Mouse (Mus musculus) heart, postnatal 14 days (tissue): ENCODE data around the gene Sec13. TPM values are rescaled to one million over a fixed set of nuclear protein-coding genes. Genes with fewer than 3 reads are reported as not detected.
"Not testable (repeated sequence)": the region's sequence is repeated elsewhere in the genome, so short reads cannot be mapped to it uniquely, and the experiment has no call there.

Source experiments
- DNase-seq, 2 experiments: peaks; one replicate each; pipeline ENCODE4 v3.0.0; 2021 to 2022
- intact Hi-C: fragments of 180-260 bp; cut with DNase I; formaldehyde crosslinking; loops from one replicate; pipeline ENCODE4 v1.15.1; 2025
- total RNA-seq, 2 experiments: library from RNA; stranded (reverse); gene quantifications; 2 replicates each; pipeline ENCODE4 v1.2.3; 2021

Gene Sec13
- total RNA-seq, 2 experiments from 2014 or later = 74.7 to 79.9 TPM

DNA sequence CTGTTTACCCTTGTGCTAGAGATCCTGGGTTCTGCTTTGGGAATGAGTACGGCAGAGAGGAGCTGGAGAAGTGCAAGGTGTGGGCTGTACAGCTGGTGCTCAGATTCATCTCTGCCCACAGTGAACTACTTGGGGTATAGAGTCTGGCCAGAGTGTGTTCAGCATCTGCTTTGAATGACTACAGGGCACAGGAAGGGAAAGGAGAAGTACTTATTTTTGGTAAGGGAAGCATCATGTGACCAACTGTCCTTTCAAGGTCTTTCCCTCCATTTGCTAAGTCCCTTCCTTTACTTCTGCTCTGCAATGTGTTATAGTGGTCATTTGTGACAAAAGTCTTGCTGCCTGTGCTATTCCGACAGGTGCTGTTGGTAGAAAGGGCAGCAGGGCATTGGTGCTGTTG, 26.3 kb downstream of the Sec13 start:
- no peak for DNase-seq
- intact Hi-C loops = no loop called here

DNA sequence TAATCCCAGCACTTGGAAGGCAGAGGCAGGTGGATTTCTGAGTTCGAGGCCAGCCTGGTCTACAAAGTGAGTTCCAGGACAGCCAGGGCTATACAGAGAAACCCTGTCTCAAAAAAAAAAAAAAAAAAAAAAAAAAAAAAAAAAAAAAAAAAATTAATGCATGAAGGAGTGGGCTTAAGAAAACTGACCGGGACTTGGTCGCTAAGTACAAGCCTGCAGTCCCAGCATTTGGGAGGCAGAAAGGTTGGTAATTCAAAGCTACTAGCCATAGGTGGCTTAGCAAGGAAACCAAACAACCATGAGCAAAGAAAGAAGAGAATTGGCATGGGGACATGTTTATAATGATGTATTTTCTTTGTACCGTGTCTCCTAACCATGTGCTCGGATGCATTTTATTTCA, 27.2 kb downstream of the Sec13 start:
- DNase-seq, intact Hi-C loops: not testable (repeated sequence)

GRCm38 (mm10) chr6:113712718-113713117, 27.8 kb downstream of the Sec13 start:
- intact Hi-C loops = no loop called here
- no peak for DNase-seq

DNA sequence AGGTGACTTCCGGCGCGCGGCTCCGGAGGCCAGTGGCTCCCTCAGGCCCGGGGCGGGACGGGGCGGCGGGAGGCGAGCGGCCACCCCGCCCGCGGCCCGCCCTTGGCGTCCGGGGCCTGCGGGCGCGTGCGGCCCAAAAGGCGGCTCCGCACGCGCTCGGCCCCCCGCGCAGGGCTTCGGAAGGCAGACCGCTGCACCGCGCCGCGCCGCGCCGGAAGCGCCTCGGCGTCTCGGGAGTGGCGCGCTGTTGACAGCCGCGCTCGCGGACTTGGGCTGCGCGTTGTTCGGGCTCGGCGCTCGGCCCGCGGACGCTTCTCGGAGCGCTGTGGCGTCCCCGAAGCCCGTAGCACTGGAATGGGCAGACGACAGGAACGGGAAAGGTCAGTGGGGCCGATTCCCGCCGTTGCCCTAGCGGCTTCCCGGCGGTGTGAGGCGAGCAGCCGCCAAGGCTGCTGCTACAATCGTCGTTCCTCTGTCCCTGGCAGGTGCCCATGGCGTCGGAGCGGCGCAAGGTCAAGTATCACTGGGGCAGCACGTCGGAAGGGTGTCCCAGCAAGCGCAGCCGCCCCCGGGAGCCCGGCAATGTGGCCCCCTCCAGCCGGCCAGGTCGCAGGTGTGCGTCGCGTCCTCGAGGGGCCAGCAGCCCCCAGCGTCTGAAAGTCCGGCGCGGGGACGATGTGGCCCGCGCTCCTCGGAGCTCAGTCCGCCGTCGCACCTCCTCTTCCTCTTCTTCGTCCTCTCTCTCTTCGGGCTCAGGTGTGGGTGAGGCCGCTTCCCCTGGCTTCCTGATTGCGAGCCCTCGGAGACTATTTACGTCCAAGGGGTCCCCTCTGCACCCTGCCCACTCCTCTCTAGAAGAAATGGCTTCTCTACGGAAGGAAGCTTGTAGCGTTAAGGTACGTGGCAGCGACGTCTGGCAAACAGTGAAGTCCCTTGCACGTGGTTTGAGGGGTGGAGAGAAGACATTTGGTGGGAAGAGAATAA, 43.0 kb downstream of the Sec13 start:
- intact Hi-C loops = loop anchor here (2.0 kb wide), 1 partner anchor 59 kb away; the partner anchor contains the start of gene Irak2
- DNase-seq = peak; percentile 46 to 52

GRCm38 (mm10) chr6:113696582-113697221, 43.8 kb downstream of the Sec13 start, which contains the start of gene Tatdn2:
Gene Tatdn2, plus strand, starts transcription at chr6:113697050.
- intact Hi-C loops = loop anchor here (2.0 kb wide), 1 partner anchor 58 kb away; the partner anchor contains the start of gene Irak2

DNA sequence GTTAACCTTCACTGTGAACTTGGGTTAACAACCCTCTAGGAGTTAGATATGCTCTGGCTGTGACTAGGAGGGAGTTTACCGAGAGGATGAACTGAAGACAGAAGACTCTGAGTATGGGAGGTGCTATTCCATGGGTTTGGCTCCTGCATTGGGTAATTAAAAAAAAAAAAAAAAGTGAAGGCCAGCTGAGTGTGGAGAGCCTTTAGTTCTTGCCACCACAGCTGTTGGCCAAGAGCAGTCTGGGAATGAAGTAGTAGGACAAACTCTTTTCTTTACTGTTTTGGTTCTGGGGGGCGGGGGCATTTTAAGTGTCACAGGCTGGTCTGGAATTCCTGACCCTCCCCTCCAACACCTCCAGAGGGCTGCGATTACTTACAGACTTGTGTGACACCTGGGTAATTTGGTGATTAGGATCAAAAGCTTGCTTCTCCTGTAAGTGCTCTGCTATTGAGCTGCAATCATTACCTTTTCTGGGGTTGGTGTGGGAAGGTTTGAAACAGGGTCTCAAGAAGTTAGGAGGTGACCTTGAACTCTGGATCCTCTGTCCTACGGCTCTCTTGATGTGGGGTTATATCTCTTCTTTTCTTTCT, 44.7 kb downstream of the Sec13 start:
- DNase-seq = peak in 1 of 2 experiments; percentile 11
- intact Hi-C loops = loop anchor here (2.0 kb wide), 1 partner anchor 57 kb away; the partner anchor contains the start of gene Irak2

More at GRCm38 (mm10) chr6:113696582-113697221, 43.8 kb downstream of the Sec13 start, which contains the start of gene Tatdn2:
- peak; percentile 94 to 96 for DNase-seq

DNA sequence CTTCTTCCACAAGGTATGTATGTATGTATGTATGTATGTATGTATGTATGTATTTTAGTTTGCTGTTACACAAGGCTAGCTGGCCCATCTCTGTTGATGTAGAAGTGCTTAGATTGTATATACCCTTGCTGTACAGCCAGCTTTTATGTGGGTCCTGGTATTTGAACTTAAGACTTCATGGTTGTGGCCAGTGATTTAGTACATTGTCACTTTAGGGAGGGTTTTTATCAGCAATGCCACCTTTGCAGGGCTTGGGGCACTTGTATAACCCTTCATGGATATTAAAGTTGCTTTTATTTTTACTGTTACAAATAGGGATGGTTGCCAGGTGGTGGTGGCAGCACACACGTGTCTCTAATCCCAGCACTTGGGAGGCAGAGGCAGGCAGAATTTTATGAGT, 45.3 kb downstream of the Sec13 start:
- intact Hi-C loops = no loop called here
- no peak for DNase-seq

- DNase-seq = no peak
- intact Hi-C loops = no loop called here
Observed at GRCm38 (mm10) chr6:113693377-113693776, 47.2 kb downstream of the Sec13 start.

GRCm38 (mm10) chr6:113692661-113693133, 47.8 kb downstream of the Sec13 start:
- intact Hi-C loops = no loop called here
- no peak for DNase-seq

GRCm38 (mm10) chr6:113691084-113691462, 49.5 kb downstream of the Sec13 start:
- no peak for DNase-seq
- intact Hi-C loops = no loop called here

GRCm38 (mm10) chr6:113690400-113691083, 50.0 kb downstream of the Sec13 start:
- DNase-seq = peak; percentile 25 to 55
- intact Hi-C loops = no loop called here

GRCm38 (mm10) chr6:113690008-113690399, 50.5 kb downstream of the Sec13 start:
- intact Hi-C loops = no loop called here
- DNase-seq = peak in 1 of 2 experiments; percentile 15

- intact Hi-C loops = no loop called here
- DNase-seq = no peak
Observed at GRCm38 (mm10) chr6:113686551-113687125, 53.9 kb downstream of the Sec13 start.

DNA sequence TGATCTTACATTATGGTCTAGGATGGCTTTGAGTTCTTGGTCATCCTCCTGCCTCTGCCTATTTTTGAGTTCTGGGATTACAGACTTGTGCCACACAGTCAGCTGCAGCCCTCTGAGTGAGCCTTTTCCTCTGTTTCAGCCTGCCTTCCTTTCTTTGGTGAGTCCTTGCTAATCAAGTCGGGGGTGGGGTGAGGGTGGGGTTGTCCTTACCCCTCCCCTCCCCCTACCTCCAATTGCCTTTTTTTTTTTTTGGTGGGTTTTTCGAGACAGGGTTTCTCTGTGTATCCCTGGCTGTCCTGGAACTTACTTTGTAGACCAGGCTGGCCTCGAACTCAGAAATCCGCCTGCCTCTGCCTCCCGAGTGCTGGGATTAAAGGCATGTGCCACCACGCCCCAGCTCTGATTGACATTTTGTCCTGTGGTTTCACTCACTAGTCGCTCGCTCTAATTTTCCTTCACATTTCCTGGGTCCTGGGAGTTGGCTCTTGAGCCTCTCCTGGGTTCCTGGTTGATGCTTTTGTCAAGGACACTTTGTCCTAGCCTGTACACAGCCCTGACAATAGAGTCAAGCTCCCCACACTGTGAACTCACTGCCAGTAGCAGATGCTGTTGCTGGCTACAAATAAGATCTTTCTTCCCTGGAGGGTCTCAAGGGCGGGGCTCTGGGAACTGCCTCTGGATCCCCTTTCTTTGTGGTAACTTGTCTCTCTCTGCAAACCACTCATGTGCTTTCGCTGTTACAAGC, 57.3 kb downstream of the Sec13 start:
- intact Hi-C loops = no loop called here
- DNase-seq = no peak

DNA sequence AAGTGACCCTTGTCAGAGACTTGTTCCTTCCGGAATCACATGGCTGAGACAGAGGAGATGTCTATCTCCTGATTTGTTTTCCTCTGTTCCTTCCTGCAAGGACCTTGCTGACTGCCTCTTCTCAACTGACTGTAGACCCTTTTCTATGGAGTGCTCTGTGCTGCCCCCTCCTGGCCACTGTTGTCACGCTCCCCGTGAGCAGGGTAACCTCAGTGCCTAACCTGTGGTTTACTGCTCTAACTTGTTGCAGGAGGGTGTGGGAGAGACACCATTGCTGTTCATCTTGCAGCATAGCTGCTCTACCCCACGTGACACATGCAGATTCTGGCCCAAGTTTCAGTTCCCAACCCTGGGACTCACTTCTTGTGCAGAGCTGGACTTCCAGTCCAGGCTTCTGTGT, 59.3 kb downstream of the Sec13 start:
- DNase-seq = peak; percentile 84 to 91
- intact Hi-C loops = loop anchor here (1.0 kb wide), 1 partner anchor 43 kb away; the partner anchor contains the start of gene Irak2

DNA sequence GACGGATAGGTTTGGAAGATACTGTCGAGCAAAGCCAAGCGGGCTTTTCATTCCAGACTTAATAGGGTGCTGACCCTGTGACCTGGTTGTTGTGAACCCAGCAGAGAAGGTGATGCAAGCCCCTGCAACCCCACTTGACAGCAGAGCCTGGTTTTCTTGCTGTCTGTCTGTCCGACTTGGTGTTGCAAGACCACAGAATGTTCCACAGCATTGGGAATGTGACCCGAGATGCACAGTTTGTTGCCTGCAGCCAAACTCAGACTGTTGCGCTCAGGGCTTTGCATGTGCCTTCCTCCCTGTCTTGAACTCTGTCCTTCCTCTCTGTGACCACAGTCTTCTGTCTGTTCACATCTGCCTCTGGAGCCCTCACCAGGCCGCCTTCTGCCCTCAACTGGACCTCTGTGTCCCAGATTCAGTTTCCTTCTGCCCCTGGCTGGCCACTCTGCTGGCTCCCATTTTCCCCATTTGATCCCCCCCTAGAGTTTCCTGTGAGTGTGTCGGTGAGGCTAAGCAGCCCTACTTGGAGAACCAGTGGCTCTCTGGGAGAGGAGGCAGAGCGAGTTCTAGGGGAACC, 60.5 kb downstream of the Sec13 start:
- no peak for DNase-seq
- intact Hi-C loops = no loop called here

- intact Hi-C loops = no loop called here
- DNase-seq = no peak
Observed at GRCm38 (mm10) chr6:113678246-113679012, 62.1 kb downstream of the Sec13 start.
